Mouse (Mus musculus): ENCODE results near the gene Nup133.

- TF ChIP-seq POLR2A (IDR thresholded peaks at IDR 0.05; ENCODE audit: extremely low read depth, insufficient read depth, low read length) (no peak), CTCF (IDR thresholded peaks at IDR 0.05; ENCODE audit: low read depth, low read length) (no peak)
Measured at GRCm38 (mm10) chr8:123925671-123926070, 23.4 kb downstream of the Nup133 start.

All from liver, adult 2 months (tissue).